Mouse (Mus musculus): ENCODE results near the gene Ror1.

- no peak for TF ChIP-seq POLR2A (IDR thresholded peaks at IDR 0.05; ENCODE audit: borderline replicate concordance, extremely low read depth, low read depth, low read length)
- no peak for TF ChIP-seq CTCF (IDR thresholded peaks at IDR 0.05; ENCODE audit: insufficient read depth, low read length)
These were observed 295.4 kb downstream of the Ror1 start for GRCm38 (mm10) chr4:100391021-100391420.

Measured in lung, adult 2 months (tissue).